Mouse (Mus musculus): ENCODE measurements around the gene Vmn2r46.
"Not testable (repeated sequence)": the region's sequence is repeated elsewhere in the genome, so short reads cannot be mapped to it uniquely, and the experiment has no call there.

The Vmn2r46 gene

DNA sequence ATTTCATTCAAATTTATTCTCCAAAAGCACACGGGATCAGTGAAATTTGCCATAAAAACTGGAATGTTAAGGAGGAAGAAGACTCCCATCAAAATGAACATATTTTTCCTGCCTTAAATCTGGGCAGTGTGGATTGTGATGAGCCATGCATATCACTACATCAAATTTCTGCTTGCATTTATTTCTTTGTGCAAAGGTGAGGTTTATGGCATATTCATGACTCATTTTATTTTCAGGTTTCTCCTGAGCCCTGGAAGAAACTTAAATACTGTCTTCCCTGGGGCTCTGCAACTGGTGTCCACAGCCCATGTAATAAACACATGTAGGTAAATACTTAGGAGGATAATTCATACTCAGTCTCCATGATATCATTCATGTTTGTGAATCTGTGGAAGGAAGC lies at the start of gene Vmn2r46:
TSS of gene Vmn2r46 (minus strand) at position 101 of the 400 bp plus-strand sequence.
- not testable (repeated sequence) for DNase-seq

All from cerebellum, postnatal 36 days (tissue).